Mouse (Mus musculus): ENCODE results near the gene Olfml3. TPM values are rescaled to one million over a fixed set of nuclear protein-coding genes. Genes with fewer than 3 reads are reported as not detected.

Gene Olfml3
- polyA plus RNA-seq, 2 experiments, result 52.0 to 82.5 TPM

- no peaks in the 10 kb centered on the region for H3K27me3 ChIP-seq (ENCODE audit: control insufficient read depth, insufficient read depth, low read length)
- no peak overlapping the region for H3K4me3 ChIP-seq (replicated peaks; ENCODE audit: low read length)
- TF ChIP-seq POLR2A (IDR thresholded peaks at IDR 0.05; ENCODE audit: borderline replicate concordance, extremely low read depth, insufficient read depth, insufficient read length), result no peak
- ATAC-seq (ENCODE audit: low FRiP score, low read depth) (no peak), DNase-seq (ENCODE audit: low spot score) (no peak)
- H3K27ac ChIP-seq (replicated peaks; ENCODE audit: low read depth, low read length), result no peak overlapping the region
- 83% methylated on average over 7 of the region's 7 CpGs for WGBS
- H3K9ac ChIP-seq (ENCODE audit: low read depth, low read length, severe bottlenecking), result no peak overlapping the region
- H3K4me2 ChIP-seq (replicated peaks; ENCODE audit: low read depth, low read length, severe bottlenecking), result no peak overlapping the region
- peaks cover 12% of the 10 kb centered on the region for H3K36me3 ChIP-seq (ENCODE audit: control insufficient read depth, insufficient read depth, low read length)
- no peaks in the 10 kb centered on the region for H3K4me1 ChIP-seq (ENCODE audit: control insufficient read depth, insufficient read depth, low read length)
- H3K9me3 ChIP-seq (ENCODE audit: control insufficient read depth, low read length), result no peaks in the 10 kb centered on the region
Measured at GRCm38 (mm10) chr3:103779183-103779582, 41.4 kb upstream of the Olfml3 start.

- no peaks in the 10 kb centered on the region for H3K27me3 ChIP-seq (ENCODE audit: control insufficient read depth, insufficient read depth, low read length)
- H3K27ac ChIP-seq (replicated peaks; ENCODE audit: low read depth, low read length), result no peak overlapping the region
- H3K4me2 ChIP-seq (replicated peaks; ENCODE audit: low read depth, low read length, severe bottlenecking), result no peak overlapping the region
- H3K36me3 ChIP-seq (ENCODE audit: control insufficient read depth, insufficient read depth, low read length), result peaks cover 12% of the 10 kb centered on the region
- no peak for TF ChIP-seq POLR2A (IDR thresholded peaks at IDR 0.05; ENCODE audit: borderline replicate concordance, extremely low read depth, insufficient read depth, insufficient read length)
- no peaks in the 10 kb centered on the region for H3K4me1 ChIP-seq (ENCODE audit: control insufficient read depth, insufficient read depth, low read length)
- no peak for ATAC-seq (ENCODE audit: low FRiP score, low read depth)
- DNase-seq (ENCODE audit: low spot score), result no peak
- no peak overlapping the region for H3K4me3 ChIP-seq (replicated peaks; ENCODE audit: low read length)
- H3K9ac ChIP-seq (ENCODE audit: low read depth, low read length, severe bottlenecking), result no peak overlapping the region
- 90% methylated on average over 6 of the region's 6 CpGs for WGBS
- no peaks in the 10 kb centered on the region for H3K9me3 ChIP-seq (ENCODE audit: control insufficient read depth, low read length)
Measured at GRCm38 (mm10) chr3:103778660-103779059, 40.9 kb upstream of the Olfml3 start.

GRCm38 (mm10) chr3:103777940-103778339 lies 40.1 kb upstream of the Olfml3 start:
- H3K4me2 ChIP-seq (replicated peaks; ENCODE audit: low read depth, low read length, severe bottlenecking), result no peak overlapping the region
- H3K4me1 ChIP-seq (ENCODE audit: control insufficient read depth, insufficient read depth, low read length), result no peaks in the 10 kb centered on the region
- 85% methylated on average over 11 of the region's 11 CpGs for WGBS
- H3K27me3 ChIP-seq (ENCODE audit: control insufficient read depth, insufficient read depth, low read length), result no peaks in the 10 kb centered on the region
- DNase-seq (ENCODE audit: low spot score), result no peak
- no peaks in the 10 kb centered on the region for H3K9me3 ChIP-seq (ENCODE audit: control insufficient read depth, low read length)
- no peak for TF ChIP-seq POLR2A (IDR thresholded peaks at IDR 0.05; ENCODE audit: borderline replicate concordance, extremely low read depth, insufficient read depth, insufficient read length)
- H3K36me3 ChIP-seq (ENCODE audit: control insufficient read depth, insufficient read depth, low read length), result peaks cover 12% of the 10 kb centered on the region
- no peak overlapping the region for H3K9ac ChIP-seq (ENCODE audit: low read depth, low read length, severe bottlenecking)
- H3K27ac ChIP-seq (replicated peaks; ENCODE audit: low read depth, low read length), result no peak overlapping the region
- no peak overlapping the region for H3K4me3 ChIP-seq (replicated peaks; ENCODE audit: low read length)
- ATAC-seq (ENCODE audit: low FRiP score, low read depth), result no peak

- Histone ChIP-seq H3K4me3 (replicated peaks; ENCODE audit: low read length) (no peak overlapping the region), H3K4me1 (ENCODE audit: control insufficient read depth, insufficient read depth, low read length) (peaks cover 9% of the 10 kb centered on the region), H3K36me3 (ENCODE audit: control insufficient read depth, insufficient read depth, low read length) (peaks cover 25% of the 10 kb centered on the region), H3K9me3 (ENCODE audit: control insufficient read depth, low read length) (no peaks in the 10 kb centered on the region), H3K4me2 (replicated peaks; ENCODE audit: low read depth, low read length, severe bottlenecking) (no peak overlapping the region), H3K27me3 (ENCODE audit: control insufficient read depth, insufficient read depth, low read length) (no peaks in the 10 kb centered on the region), H3K9ac (ENCODE audit: low read depth, low read length, severe bottlenecking) (no peak overlapping the region), H3K27ac (replicated peaks; ENCODE audit: low read depth, low read length) (no peak overlapping the region)
- no peak for TF ChIP-seq POLR2A (IDR thresholded peaks at IDR 0.05; ENCODE audit: borderline replicate concordance, extremely low read depth, insufficient read depth, insufficient read length)
- WGBS, result 71% methylated on average over 15 of the region's 15 CpGs
- DNase-seq (ENCODE audit: low spot score), result no peak
- no peak for ATAC-seq (ENCODE audit: low FRiP score, low read depth)
Measured at GRCm38 (mm10) chr3:103774009-103774408, 36.2 kb upstream of the Olfml3 start.

GRCm38 (mm10) chr3:103773508-103773907 lies 35.7 kb upstream of the Olfml3 start:
- no peaks in the 10 kb centered on the region for H3K27me3 ChIP-seq (ENCODE audit: control insufficient read depth, insufficient read depth, low read length)
- no peaks in the 10 kb centered on the region for H3K9me3 ChIP-seq (ENCODE audit: control insufficient read depth, low read length)
- ATAC-seq (ENCODE audit: low FRiP score, low read depth), result no peak
- no peak overlapping the region for H3K9ac ChIP-seq (ENCODE audit: low read depth, low read length, severe bottlenecking)
- no peak for DNase-seq (ENCODE audit: low spot score)
- H3K4me2 ChIP-seq (replicated peaks; ENCODE audit: low read depth, low read length, severe bottlenecking), result no peak overlapping the region
- TF ChIP-seq POLR2A (IDR thresholded peaks at IDR 0.05; ENCODE audit: borderline replicate concordance, extremely low read depth, insufficient read depth, insufficient read length), result no peak
- H3K27ac ChIP-seq (replicated peaks; ENCODE audit: low read depth, low read length), result no peak overlapping the region
- H3K4me1 ChIP-seq (ENCODE audit: control insufficient read depth, insufficient read depth, low read length), result peaks cover 9% of the 10 kb centered on the region
- 76% methylated on average over 3 of the region's 3 CpGs for WGBS
- H3K36me3 ChIP-seq (ENCODE audit: control insufficient read depth, insufficient read depth, low read length), result peaks cover 30% of the 10 kb centered on the region
- no peak overlapping the region for H3K4me3 ChIP-seq (replicated peaks; ENCODE audit: low read length)

- no peak overlapping the region for H3K27ac ChIP-seq (replicated peaks; ENCODE audit: low read depth, low read length)
- H3K9me3 ChIP-seq (ENCODE audit: control insufficient read depth, low read length), result no peaks in the 10 kb centered on the region
- H3K4me1 ChIP-seq (ENCODE audit: control insufficient read depth, insufficient read depth, low read length), result peaks cover 9% of the 10 kb centered on the region
- ATAC-seq (ENCODE audit: low FRiP score, low read depth) (no peak), DNase-seq (ENCODE audit: low spot score) (no peak)
- H3K27me3 ChIP-seq (ENCODE audit: control insufficient read depth, insufficient read depth, low read length), result no peaks in the 10 kb centered on the region
- H3K36me3 ChIP-seq (ENCODE audit: control insufficient read depth, insufficient read depth, low read length), result peaks cover 34% of the 10 kb centered on the region
- no peak overlapping the region for H3K9ac ChIP-seq (ENCODE audit: low read depth, low read length, severe bottlenecking)
- H3K4me2 ChIP-seq (replicated peaks; ENCODE audit: low read depth, low read length, severe bottlenecking), result no peak overlapping the region
- TF ChIP-seq POLR2A (IDR thresholded peaks at IDR 0.05; ENCODE audit: borderline replicate concordance, extremely low read depth, insufficient read depth, insufficient read length), result no peak
- WGBS, result 89% methylated on average over 4 of the region's 4 CpGs
- H3K4me3 ChIP-seq (replicated peaks; ENCODE audit: low read length), result no peak overlapping the region
Measured at GRCm38 (mm10) chr3:103772846-103773245, 35.0 kb upstream of the Olfml3 start.

All from limb, embryonic 14.5 days (tissue).